Mouse (Mus musculus) urinary bladder, postnatal 4 days (tissue): Measurements from ENCODE around the gene Iqgap2.

Experiments
- DNase-seq, 2 experiments: peaks; one replicate each; pipeline ENCODE4 v3.0.0; 2021 to 2022; ENCODE audit warnings: low spot score in 2 of 2

The Iqgap2 gene

DNA sequence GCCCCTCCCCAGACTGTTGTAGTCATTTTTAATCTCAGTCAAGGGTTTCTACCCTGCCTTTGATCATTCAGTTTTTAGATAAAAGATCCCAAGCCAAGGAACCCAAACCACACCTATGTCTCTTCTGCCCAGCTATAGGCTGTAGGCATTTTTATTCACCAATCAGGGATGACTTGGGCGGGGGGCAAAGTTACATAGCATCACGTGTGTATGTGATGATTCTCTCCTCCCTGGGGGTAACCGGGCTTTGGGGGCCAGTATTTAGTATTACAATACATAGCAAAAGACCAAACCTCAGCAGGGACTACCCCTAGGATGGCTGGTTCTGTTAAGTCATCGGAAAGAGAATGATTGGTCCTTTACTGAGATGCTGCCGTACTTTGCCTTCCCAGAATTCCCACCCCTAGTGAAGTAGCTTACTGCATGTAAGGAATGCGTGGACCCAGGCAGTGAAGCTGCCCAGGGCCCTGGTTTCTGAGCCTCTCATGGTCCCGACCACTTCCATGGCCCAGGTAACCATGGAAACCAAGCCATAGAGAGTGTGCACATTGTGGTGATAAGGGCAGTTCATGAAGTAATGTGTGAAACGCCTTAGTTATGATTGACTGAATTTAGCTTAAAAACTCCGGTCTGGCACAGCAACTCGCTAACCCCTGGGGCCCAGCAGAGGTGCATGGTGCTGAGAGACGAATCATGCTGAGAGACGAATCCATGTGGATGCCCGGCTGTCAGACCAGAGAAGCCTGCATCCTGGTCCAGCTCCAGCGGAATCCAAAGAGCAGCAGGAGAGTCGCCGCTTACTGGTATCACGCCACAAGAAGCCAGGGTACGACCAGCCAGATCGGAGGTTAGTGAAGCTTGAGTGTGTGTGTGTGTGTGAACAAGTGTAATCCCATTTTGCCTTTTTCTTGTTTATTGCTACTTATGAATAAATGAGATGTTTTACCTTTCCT is 308.2 kb downstream of the Iqgap2 start:
- no peak for DNase-seq

DNA sequence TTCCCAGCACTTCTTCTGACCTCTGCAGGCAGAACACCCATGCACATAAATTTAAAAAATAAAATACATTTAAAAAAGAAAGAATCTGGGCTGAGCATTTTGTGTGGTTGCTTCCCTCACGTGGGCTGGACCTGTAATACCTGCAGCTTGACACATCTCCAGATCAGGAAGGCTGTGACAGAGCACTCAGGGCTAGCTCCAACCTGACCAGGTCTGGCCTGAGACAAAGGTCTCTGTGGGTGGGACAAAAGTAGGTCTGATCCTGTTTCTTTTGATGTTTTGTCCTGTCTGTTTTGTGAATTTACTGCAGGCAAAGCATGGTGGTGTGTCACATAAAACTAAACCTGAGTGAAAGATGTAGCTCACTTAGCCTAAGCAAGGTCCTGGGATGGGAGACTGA is 309.9 kb downstream of the Iqgap2 start:
- DNase-seq, result no peak

- peak in 1 of 2 experiments; percentile 26 for DNase-seq
Observed at GRCm38 (mm10) chr13:95578016-95578697, 313.6 kb downstream of the Iqgap2 start.
